Mouse (Mus musculus): ENCODE measurements around the gene Uqcc1. TPM values are rescaled to one million over a fixed set of nuclear protein-coding genes. Genes with fewer than 3 reads are reported as not detected.

Gene Uqcc1
- polyA plus RNA-seq, 1 experiment, result 136 TPM

GRCm38 (mm10) chr2:155956134-155957059 lies 26.3 kb upstream of the Uqcc1 start, which contains the start of gene Cep250:
TSS of gene Cep250 (plus strand) at chr2:155956458.
- peak within 1 kb of the TSS; percentile 75 for H3K4me3 ChIP-seq (ENCODE audit: insufficient read depth, low read depth, low read length)
- TF ChIP-seq CTCF (IDR thresholded peaks at IDR 0.05; ENCODE audit: insufficient read depth, low read depth, low read length) (0 out of 2 replicates have a peak, but pooled peaks have one; percentile 17), POLR2A (IDR thresholded peaks at IDR 0.05; ENCODE audit: insufficient read depth, low read depth, low read length) (peak; percentile 81)
- WGBS, result under 1% methylated on average over 59 of the region's 59 CpGs
- H3K4me1 ChIP-seq (ENCODE audit: control insufficient read depth, insufficient read depth, low read length), result 0 out of 2 replicates have a peak, but pooled peaks cover 2% of the 10 kb centered on the region
- H3K27ac ChIP-seq (ENCODE audit: insufficient read depth, low read depth, low read length), result peak within 1 kb of the TSS; percentile 96

DNA sequence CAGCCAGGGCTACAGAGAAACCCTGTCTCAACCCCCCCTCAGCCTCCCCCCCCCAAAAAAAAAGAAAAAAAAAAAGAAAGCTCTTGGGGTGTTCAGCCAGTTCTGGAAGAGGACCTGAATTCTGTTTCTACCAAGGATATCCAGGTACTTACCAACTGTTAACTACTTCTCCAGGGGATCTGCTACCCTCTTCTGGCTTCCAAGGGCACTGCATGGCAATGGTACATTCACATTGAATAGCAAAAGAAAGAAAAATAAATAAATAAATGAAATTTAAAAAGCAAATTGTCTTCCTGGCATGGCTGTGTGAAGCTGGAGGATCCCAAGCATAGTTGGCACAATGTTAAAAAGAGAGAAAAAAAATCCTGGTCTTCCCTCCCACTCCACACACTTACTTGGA lies 21.9 kb upstream of the Uqcc1 start:
- Histone ChIP-seq H3K27ac (ENCODE audit: insufficient read depth, low read depth, low read length) (no peak overlapping the region), H3K4me3 (ENCODE audit: insufficient read depth, low read depth, low read length) (no peak overlapping the region), H3K4me1 (ENCODE audit: control insufficient read depth, insufficient read depth, low read length) (peaks cover 11% of the 10 kb centered on the region)
- TF ChIP-seq POLR2A (IDR thresholded peaks at IDR 0.05; ENCODE audit: insufficient read depth, low read depth, low read length) (no peak), CTCF (IDR thresholded peaks at IDR 0.05; ENCODE audit: insufficient read depth, low read depth, low read length) (no peak)

GRCm38 (mm10) chr2:155949362-155949761 lies 19.3 kb upstream of the Uqcc1 start:
- Histone ChIP-seq H3K4me1 (ENCODE audit: control insufficient read depth, insufficient read depth, low read length) (peaks cover 17% of the 10 kb centered on the region), H3K4me3 (ENCODE audit: insufficient read depth, low read depth, low read length) (no peak overlapping the region), H3K27ac (ENCODE audit: insufficient read depth, low read depth, low read length) (no peak overlapping the region)
- TF ChIP-seq CTCF (IDR thresholded peaks at IDR 0.05; ENCODE audit: insufficient read depth, low read depth, low read length), result no peak
- WGBS, result 23% methylated on average over 6 of the region's 6 CpGs

- WGBS, result 52% methylated on average over 5 of the region's 5 CpGs
- TF ChIP-seq CTCF (IDR thresholded peaks at IDR 0.05; ENCODE audit: insufficient read depth, low read depth, low read length) (no peak), POLR2A (IDR thresholded peaks at IDR 0.05; ENCODE audit: insufficient read depth, low read depth, low read length) (no peak)
- Histone ChIP-seq H3K4me3 (ENCODE audit: insufficient read depth, low read depth, low read length) (no peak overlapping the region), H3K27ac (ENCODE audit: insufficient read depth, low read depth, low read length) (no peak overlapping the region), H3K4me1 (ENCODE audit: control insufficient read depth, insufficient read depth, low read length) (peaks cover 20% of the 10 kb centered on the region)
These were observed 17.4 kb upstream of the Uqcc1 start for GRCm38 (mm10) chr2:155947390-155948002.

GRCm38 (mm10) chr2:155946499-155946898 lies 16.4 kb upstream of the Uqcc1 start:
- Histone ChIP-seq H3K4me1 (ENCODE audit: control insufficient read depth, insufficient read depth, low read length) (peaks cover 20% of the 10 kb centered on the region), H3K27ac (ENCODE audit: insufficient read depth, low read depth, low read length) (no peak overlapping the region), H3K4me3 (ENCODE audit: insufficient read depth, low read depth, low read length) (no peak overlapping the region)
- TF ChIP-seq CTCF (IDR thresholded peaks at IDR 0.05; ENCODE audit: insufficient read depth, low read depth, low read length) (no peak), POLR2A (IDR thresholded peaks at IDR 0.05; ENCODE audit: insufficient read depth, low read depth, low read length) (no peak)
- WGBS, result 29% methylated on average over 4 of the region's 4 CpGs

DNA sequence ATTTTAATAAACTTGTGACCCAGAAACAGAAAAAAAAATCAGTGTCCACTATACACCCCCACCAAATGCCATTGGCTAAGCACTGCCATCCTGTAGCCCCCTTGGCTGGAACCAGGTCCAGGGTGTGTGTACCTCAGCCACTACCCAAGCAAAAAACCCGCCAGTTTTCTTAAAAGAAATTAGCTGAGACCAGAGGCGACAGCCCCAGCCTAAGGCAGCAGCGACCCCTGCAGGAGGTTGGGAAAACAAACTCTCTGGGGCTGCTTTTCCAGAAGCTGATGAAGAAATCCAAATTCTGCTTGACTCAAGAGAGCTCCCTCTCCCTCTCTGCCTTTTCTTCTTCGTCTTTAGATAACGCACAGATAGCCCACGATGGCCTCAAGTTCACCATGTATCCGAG lies 16.0 kb upstream of the Uqcc1 start:
- Histone ChIP-seq H3K4me1 (ENCODE audit: control insufficient read depth, insufficient read depth, low read length) (peaks cover 20% of the 10 kb centered on the region), H3K27ac (ENCODE audit: insufficient read depth, low read depth, low read length) (no peak overlapping the region), H3K4me3 (ENCODE audit: insufficient read depth, low read depth, low read length) (no peak overlapping the region)
- TF ChIP-seq CTCF (IDR thresholded peaks at IDR 0.05; ENCODE audit: insufficient read depth, low read depth, low read length) (peak; percentile 63), POLR2A (IDR thresholded peaks at IDR 0.05; ENCODE audit: insufficient read depth, low read depth, low read length) (no peak)
- WGBS, result 4% methylated on average over 7 of the region's 7 CpGs

- TF ChIP-seq CTCF (IDR thresholded peaks at IDR 0.05; ENCODE audit: insufficient read depth, low read depth, low read length), result no peak
- no peak for TF ChIP-seq POLR2A (IDR thresholded peaks at IDR 0.05; ENCODE audit: insufficient read depth, low read depth, low read length)
- no peak overlapping the region for H3K4me3 ChIP-seq (ENCODE audit: insufficient read depth, low read depth, low read length)
- peaks cover 20% of the 10 kb centered on the region for H3K4me1 ChIP-seq (ENCODE audit: control insufficient read depth, insufficient read depth, low read length)
- no peak overlapping the region for H3K27ac ChIP-seq (ENCODE audit: insufficient read depth, low read depth, low read length)
- WGBS, result 47% methylated on average over 5 of the region's 5 CpGs
These were observed 15.5 kb upstream of the Uqcc1 start for GRCm38 (mm10) chr2:155945580-155945979.

DNA sequence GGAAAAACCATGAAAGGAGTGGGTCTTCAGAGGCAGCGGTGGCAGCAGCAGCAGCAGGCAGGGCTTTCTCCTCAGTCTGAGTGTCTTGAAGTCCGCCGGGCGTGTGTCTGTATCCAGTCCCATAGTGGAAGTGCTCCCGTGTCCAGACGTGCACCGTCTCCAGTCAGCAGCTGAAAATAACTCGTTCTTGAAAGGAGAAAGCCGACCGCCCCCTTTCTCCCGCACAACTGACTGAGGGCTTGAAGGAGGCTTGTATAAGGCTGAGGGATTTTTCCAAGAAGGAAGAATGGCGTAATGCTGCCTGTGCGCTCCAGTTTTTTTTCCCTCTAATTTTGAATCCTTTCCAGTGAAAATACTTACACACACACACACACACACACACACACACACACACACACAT lies 15.0 kb upstream of the Uqcc1 start, which contains the start of gene Gdf5:
Gene Gdf5 (minus strand): TSS at position 244 of the 400 bp plus-strand sequence.
- H3K4me1 ChIP-seq (ENCODE audit: control insufficient read depth, insufficient read depth, low read length), result peaks cover 19% of the 10 kb centered on the region
- no peak for TF ChIP-seq CTCF (IDR thresholded peaks at IDR 0.05; ENCODE audit: insufficient read depth, low read depth, low read length)
- no peak for TF ChIP-seq POLR2A (IDR thresholded peaks at IDR 0.05; ENCODE audit: insufficient read depth, low read depth, low read length)
- 9% methylated on average over 13 of the region's 13 CpGs for WGBS
- H3K27ac ChIP-seq (ENCODE audit: insufficient read depth, low read depth, low read length), result no peak within 1 kb of the TSS
- H3K4me3 ChIP-seq (ENCODE audit: insufficient read depth, low read depth, low read length), result no peak within 1 kb of the TSS; the same call in 1 of the 2 replicates

GRCm38 (mm10) chr2:155944685-155945084 lies 14.6 kb upstream of the Uqcc1 start:
- TF ChIP-seq CTCF (IDR thresholded peaks at IDR 0.05; ENCODE audit: insufficient read depth, low read depth, low read length) (no peak), POLR2A (IDR thresholded peaks at IDR 0.05; ENCODE audit: insufficient read depth, low read depth, low read length) (no peak)

More at GRCm38 (mm10) chr2:155944685-155945084, 14.6 kb upstream of the Uqcc1 start:
- Histone ChIP-seq H3K27ac (ENCODE audit: insufficient read depth, low read depth, low read length) (no peak overlapping the region), H3K4me3 (ENCODE audit: insufficient read depth, low read depth, low read length) (no peak overlapping the region), H3K4me1 (ENCODE audit: control insufficient read depth, insufficient read depth, low read length) (peaks cover 15% of the 10 kb centered on the region)
- WGBS, result 78% methylated on average over 4 of the region's 4 CpGs
